Mouse (Mus musculus) 416B (cell line): Measurements from ENCODE around the gene Tmem138.

Source experiments
- DNase-seq: peaks from one replicate; pipeline ENCODE4 v3.0.0; 2011; ENCODE audit warnings: low read depth

Gene Tmem138

GRCm38 (mm10) chr19:10576690-10577561 is at the start of gene Tmem138, which contains the start of gene Cyb561a3:
Tmem138 (minus strand) TSS chr19:10577362.
Cyb561a3 (plus strand) TSS chr19:10577172.
- peak; percentile 98 for DNase-seq

DNA sequence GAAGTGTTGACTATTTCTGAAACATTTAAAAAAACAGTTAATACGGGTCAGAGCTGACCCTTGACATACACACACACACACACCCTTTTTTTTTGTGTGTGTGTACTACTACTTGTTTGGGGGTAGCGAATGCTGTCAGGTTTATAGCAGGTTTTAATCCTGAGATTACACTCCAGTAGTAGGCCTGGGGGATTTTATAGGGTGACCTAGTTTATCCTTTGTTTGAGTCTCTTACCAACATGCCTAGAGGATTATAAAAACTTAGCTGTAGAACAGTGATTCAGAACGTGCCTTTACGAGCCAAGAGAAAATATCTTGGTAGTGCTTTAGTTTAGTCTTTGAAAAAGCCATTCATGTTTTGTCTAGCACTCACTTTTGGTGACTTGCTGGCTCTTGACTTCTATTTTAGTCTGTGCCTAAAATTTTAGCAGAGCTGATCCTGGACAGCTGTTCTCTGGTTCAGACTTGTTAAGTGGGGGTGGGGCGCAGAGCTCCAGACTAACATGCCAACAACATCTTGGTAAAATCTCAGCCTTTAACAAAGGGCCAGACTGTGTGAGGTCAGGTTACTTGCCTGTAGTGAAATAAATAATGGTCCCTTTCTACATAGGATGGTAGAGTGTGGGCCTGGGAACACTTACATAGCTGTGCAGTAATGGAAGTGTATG is 31.5 kb upstream of the Tmem138 start:
- DNase-seq, result no peak

- DNase-seq, result no peak
Observed at GRCm38 (mm10) chr19:10605901-10606622, 28.9 kb upstream of the Tmem138 start.

DNA sequence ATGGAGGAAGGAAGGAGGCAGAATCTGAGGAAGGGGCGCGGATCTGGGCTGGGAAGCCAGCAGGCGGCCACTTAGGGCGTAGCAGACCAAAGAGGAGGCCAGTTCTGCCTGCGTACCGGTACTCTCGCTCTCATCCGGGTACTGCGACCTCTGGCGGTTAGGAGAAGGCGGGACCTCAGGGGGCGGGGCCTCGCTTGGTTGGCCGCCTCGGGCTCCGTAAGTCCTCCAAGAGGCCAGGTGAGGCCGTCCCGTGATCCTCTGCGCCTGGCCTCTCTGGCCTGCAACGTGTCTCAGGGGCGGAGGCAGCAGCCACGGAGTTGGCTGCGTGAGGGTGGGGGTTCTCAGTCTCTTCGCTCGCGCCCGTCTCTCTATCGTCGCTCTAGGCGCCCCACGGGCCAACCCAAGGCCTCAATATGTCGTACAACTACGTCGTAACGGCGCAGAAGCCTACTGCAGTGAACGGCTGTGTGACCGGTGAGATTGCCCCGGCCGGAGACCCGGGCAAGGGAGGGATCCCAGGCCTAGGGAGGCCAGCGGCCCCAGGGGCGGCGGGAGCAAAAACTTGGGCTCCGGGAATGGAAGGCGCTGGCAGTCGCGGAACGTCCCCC is 28.2 kb upstream of the Tmem138 start, which contains the start of the genes Ddb1 and Tkfc:
Gene Ddb1 (plus strand): TSS at position 35 of the 608 bp plus-strand sequence.
Gene Tkfc (minus strand): TSS at position 362 of the 608 bp plus-strand sequence.
- DNase-seq, result peak; percentile 98

- DNase-seq, result no peak
Observed at GRCm38 (mm10) chr19:10604534-10604933, 27.4 kb upstream of the Tmem138 start.

- DNase-seq, result no peak
Observed at GRCm38 (mm10) chr19:10603660-10604523, 26.7 kb upstream of the Tmem138 start.

GRCm38 (mm10) chr19:10602787-10603186 is 25.6 kb upstream of the Tmem138 start:
- peak; percentile 93 for DNase-seq

DNA sequence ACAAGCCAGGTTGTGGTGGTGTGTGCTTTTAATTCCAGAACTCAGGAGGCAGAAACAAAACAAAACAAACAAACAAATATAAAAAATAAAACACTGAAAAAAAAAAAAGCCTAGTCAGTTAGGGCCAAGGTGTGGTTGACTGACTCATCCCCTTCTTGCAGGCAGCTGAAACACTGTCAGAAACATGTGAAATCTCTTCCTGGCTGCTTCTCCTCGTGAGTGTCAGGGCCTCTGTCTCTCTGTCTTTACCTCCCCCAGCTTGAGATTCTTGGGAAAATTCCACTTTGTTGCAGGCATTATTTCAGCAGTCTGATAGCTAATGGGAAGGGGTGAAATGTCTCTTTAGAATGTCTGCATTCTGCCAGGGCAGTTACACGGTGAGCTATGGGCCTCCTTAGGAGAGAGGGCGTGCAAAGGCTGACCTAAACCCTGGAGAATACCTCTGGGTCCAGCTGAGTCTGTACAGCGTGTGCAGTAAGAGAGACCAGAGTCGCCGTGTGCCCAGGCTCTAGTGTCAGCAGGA is 25.1 kb upstream of the Tmem138 start:
- DNase-seq, result peak; percentile 80

GRCm38 (mm10) chr19:10599648-10600047 is 22.5 kb upstream of the Tmem138 start:
- no peak for DNase-seq

GRCm38 (mm10) chr19:10598188-10598587 is 21.0 kb upstream of the Tmem138 start:
- DNase-seq, result peak; percentile 72

GRCm38 (mm10) chr19:10591659-10592377 is 14.7 kb upstream of the Tmem138 start:
- DNase-seq, result no peak

GRCm38 (mm10) chr19:10590301-10590700 is 13.1 kb upstream of the Tmem138 start:
- no peak for DNase-seq

- peak; percentile 81 for DNase-seq
Observed at GRCm38 (mm10) chr19:10589127-10589857, 12.1 kb upstream of the Tmem138 start.

GRCm38 (mm10) chr19:10587231-10587630 is 10.1 kb upstream of the Tmem138 start:
- peak; percentile 78 for DNase-seq

DNA sequence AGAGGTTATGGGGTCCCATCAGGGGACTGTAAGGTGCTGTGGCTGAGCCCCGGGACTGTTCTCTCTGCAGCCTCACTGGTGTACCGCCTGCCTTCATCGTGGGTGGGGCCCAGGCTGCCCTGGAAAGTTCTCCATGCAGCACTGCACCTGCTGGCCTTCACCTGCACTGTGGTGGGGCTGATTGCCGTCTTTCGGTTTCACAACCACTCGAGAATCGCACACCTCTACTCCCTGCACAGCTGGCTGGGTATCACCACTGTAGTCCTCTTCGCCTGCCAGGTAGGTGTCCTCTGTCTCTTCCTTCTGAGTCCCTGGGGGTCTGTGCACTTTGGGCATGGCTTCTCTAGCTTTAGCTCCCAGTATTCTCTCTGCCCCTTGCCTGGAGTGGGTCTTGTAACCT is 8.0 kb upstream of the Tmem138 start:
- DNase-seq, result no peak

GRCm38 (mm10) chr19:10583550-10584146 is 6.5 kb upstream of the Tmem138 start:
- DNase-seq, result no peak

- no peak for DNase-seq
Observed at GRCm38 (mm10) chr19:10581984-10582383, 4.8 kb upstream of the Tmem138 start.

DNA sequence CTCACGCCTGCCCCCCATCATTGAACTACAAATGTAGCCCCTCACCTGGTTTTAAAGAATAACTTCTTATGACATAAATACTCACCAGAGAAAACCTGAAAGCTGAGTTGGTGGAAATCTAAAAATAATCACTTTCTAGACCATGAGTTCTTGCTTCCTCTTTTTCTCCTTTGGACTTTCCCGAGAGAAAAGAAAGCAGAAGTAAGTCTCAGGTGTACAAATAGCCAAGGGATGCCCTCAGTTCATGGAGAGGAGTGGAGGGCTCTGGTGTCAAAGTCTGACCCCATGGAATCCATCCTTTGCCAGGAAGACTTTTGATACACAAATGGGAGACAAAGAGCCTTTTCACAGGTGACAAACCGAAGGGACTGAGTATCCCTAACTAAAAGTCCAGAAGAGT is 3.6 kb upstream of the Tmem138 start:
- no peak for DNase-seq

DNA sequence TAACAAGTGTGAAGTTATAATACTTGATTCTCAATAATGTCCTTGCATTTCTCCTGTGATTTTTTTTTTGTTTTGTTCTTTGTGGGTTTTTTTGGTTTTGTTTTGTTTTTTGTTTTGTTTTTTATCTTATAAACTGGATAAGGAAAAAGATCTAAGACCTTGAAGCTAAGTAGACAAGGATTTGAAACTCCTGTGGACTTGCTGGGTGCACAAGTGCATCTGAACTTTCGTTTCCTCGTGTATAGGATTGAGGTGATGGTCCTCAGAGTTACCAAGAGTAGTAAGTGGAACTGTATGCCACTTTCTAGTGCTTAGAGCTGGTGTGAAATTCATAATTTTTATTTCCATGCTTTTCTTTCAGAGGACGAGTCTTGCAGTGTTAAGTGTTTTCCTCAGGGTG is 2.9 kb upstream of the Tmem138 start:
- DNase-seq, result no peak
